Mouse (Mus musculus) CH12.LX (cell line): Measurements from ENCODE around the gene Wasl. TPM values are rescaled to one million over a fixed set of nuclear protein-coding genes. Genes with fewer than 3 reads are reported as not detected.

Experiments used
- DNase-seq: peaks from one replicate; pipeline ENCODE4 v3.0.0-alpha.2; 2013; ENCODE audit errors: extremely low read depth
- H3K27ac ChIP-seq: 2 replicates; pipeline ENCODE4 v1.5.1; 2012; ENCODE audit warnings: low read depth, mild to moderate bottlenecking, control low read depth, moderate library complexity; ENCODE audit not compliant: insufficient read depth
- H3K27me3 ChIP-seq: replicated peaks from 2 replicates; pipeline ENCODE3; 2012; ENCODE audit warnings: inconsistent platforms
- H3K36me3 ChIP-seq, 2 experiments: replicated peaks in 1 of 2; 2 replicates each; pipeline versions ENCODE3 to v1.6.1; 2012; ENCODE audit warnings: inconsistent platforms in 1 of 2, low read length in 1 of 2, mild to moderate bottlenecking in 1 of 2, mixed read lengths in 1 of 2, moderate library complexity in 1 of 2; ENCODE audit not compliant: control insufficient read depth in 1 of 2, insufficient read depth in 1 of 2
- H3K4me1 ChIP-seq, 2 experiments: 2 replicates each; pipeline ENCODE4 v1.6.1; 2012; ENCODE audit warnings: inconsistent platforms in 1 of 2, moderate library complexity in 1 of 2; ENCODE audit not compliant: insufficient read depth in 2 of 2, control insufficient read depth in 1 of 2
- H3K4me2 ChIP-seq: 2 replicates; pipeline ENCODE4 v1.6.1; 2012; ENCODE audit warnings: low read depth, mild to moderate bottlenecking, control low read depth; ENCODE audit not compliant: poor library complexity, insufficient read depth, severe bottlenecking
- H3K4me3 ChIP-seq, 3 experiments: fragments of 150-350 bp in 1 of 3; sonication (generic) in 1 of 3; replicated peaks in 1 of 3; 2 replicates each; pipeline versions ENCODE3 to v1.5.1; 2011 to 2012; ENCODE audit warnings: low read depth in 2 of 3, low read length in 2 of 3, mild to moderate bottlenecking in 2 of 3, moderate library complexity in 2 of 3, control low read depth in 1 of 3, improper control_type of control experiment in 1 of 3, inconsistent platforms in 1 of 3, mixed read lengths in 1 of 3; ENCODE audit not compliant: poor library complexity in 1 of 3
- H3K79me2 ChIP-seq: replicated peaks from 2 replicates; pipeline ENCODE4 v1.6.1; 2012; ENCODE audit warnings: mild to moderate bottlenecking, moderate library complexity; ENCODE audit not compliant: control insufficient read depth, poor library complexity, insufficient read depth, severe bottlenecking; ENCODE audit errors: extremely low read depth
- H3K9ac ChIP-seq: 2 replicates; pipeline ENCODE4 v1.6.1; 2012; ENCODE audit warnings: low read depth, mild to moderate bottlenecking, control low read depth, moderate library complexity; ENCODE audit not compliant: insufficient read depth
- H3K9me3 ChIP-seq: replicated peaks from 2 replicates; pipeline ENCODE3; 2012; ENCODE audit warnings: low read length, inconsistent platforms, mixed read lengths
- BHLHE40 ChIP-seq: IDR thresholded peaks from 2 replicates; pipeline ENCODE4 v1.6.1; 2011; ENCODE audit warnings: mild to moderate bottlenecking, low read depth, low read length, improper control_type of control experiment
- CHD1 ChIP-seq: IDR thresholded peaks from 2 replicates; pipeline ENCODE4 v1.6.1; 2012; ENCODE audit warnings: low read depth, low read length, improper control_type of control experiment, inconsistent platforms
- CHD2 ChIP-seq: IDR thresholded peaks from 2 replicates; pipeline ENCODE4 v1.6.1; 2011; ENCODE audit warnings: low read length, improper control_type of control experiment
- CTCF ChIP-seq, 2 experiments: IDR thresholded peaks in 1 of 2; conservative IDR thresholded peaks in 1 of 2; 2 replicates each; pipeline ENCODE4 v1.5.1; 2011 to 2012; ENCODE audit warnings: low read depth in 2 of 2, low read length in 2 of 2, improper control_type of control experiment in 1 of 2, inconsistent platforms in 1 of 2, mild to moderate bottlenecking in 1 of 2, moderate library complexity in 1 of 2
- ELF1 ChIP-seq: IDR thresholded peaks from 2 replicates; pipeline ENCODE4 v1.6.1; 2014; ENCODE audit warnings: low read depth, mild to moderate bottlenecking, inconsistent platforms, low read length, improper control_type of control experiment
- EP300 ChIP-seq: IDR thresholded peaks from 2 replicates; pipeline ENCODE4 v1.6.1; 2011; ENCODE audit warnings: low read length, improper control_type of control experiment
- ETS1 ChIP-seq: conservative IDR thresholded peaks from 2 replicates; pipeline ENCODE4 v1.6.1; 2012; ENCODE audit warnings: low read depth, mild to moderate bottlenecking, inconsistent platforms, low read length, improper control_type of control experiment, moderate library complexity
- GABPA ChIP-seq: IDR thresholded peaks from 2 replicates; pipeline ENCODE4 v1.6.1; 2012; ENCODE audit warnings: low read depth, low read length, improper control_type of control experiment, inconsistent platforms; ENCODE audit not compliant: insufficient replicate concordance
- KAT2A ChIP-seq: IDR thresholded peaks from 2 replicates; pipeline ENCODE4 v1.6.1; 2012; ENCODE audit warnings: low read length, improper control_type of control experiment, inconsistent platforms; ENCODE audit not compliant: insufficient replicate concordance
- MAFK ChIP-seq: IDR thresholded peaks from 2 replicates; pipeline ENCODE4 v1.6.1; 2011; ENCODE audit warnings: low read length, improper control_type of control experiment; ENCODE audit not compliant: insufficient replicate concordance
- MAZ ChIP-seq: IDR thresholded peaks from 2 replicates; pipeline ENCODE4 v1.6.1; 2012; ENCODE audit warnings: low read depth, mild to moderate bottlenecking, inconsistent platforms, low read length, improper control_type of control experiment, moderate library complexity
- MEF2A ChIP-seq: IDR thresholded peaks from 2 replicates; pipeline ENCODE4 v1.6.1; 2014; ENCODE audit warnings: low read depth, mild to moderate bottlenecking, inconsistent platforms, low read length, improper control_type of control experiment, borderline replicate concordance
- NELFE ChIP-seq: IDR thresholded peaks from 2 replicates; pipeline ENCODE4 v1.6.1; 2011; ENCODE audit warnings: low read depth, low read length, improper control_type of control experiment
- NRF1 ChIP-seq: IDR thresholded peaks from 2 replicates; pipeline ENCODE4 v1.6.1; 2014; ENCODE audit warnings: low read depth, mild to moderate bottlenecking, inconsistent platforms, low read length, improper control_type of control experiment, moderate library complexity
- POLR2A ChIP-seq: IDR thresholded peaks from 2 replicates; pipeline ENCODE4 v1.6.1; 2011; ENCODE audit warnings: low read depth, mild to moderate bottlenecking, improper control_type of control experiment, low read length
- RAD21 ChIP-seq: IDR thresholded peaks from 2 replicates; pipeline ENCODE4 v1.6.1; 2011; ENCODE audit warnings: low read depth, mild to moderate bottlenecking, low read length, improper control_type of control experiment, moderate library complexity
- RCOR1 ChIP-seq: conservative IDR thresholded peaks from 2 replicates; pipeline ENCODE4 v1.6.1; 2012; ENCODE audit warnings: low read depth, mild to moderate bottlenecking, inconsistent platforms, low read length, improper control_type of control experiment
- TCF12 ChIP-seq: IDR thresholded peaks from 2 replicates; pipeline ENCODE4 v1.6.1; 2014; ENCODE audit warnings: low read depth, mild to moderate bottlenecking, inconsistent platforms, low read length, improper control_type of control experiment
- UBTF ChIP-seq: IDR thresholded peaks from 2 replicates; pipeline ENCODE4 v1.6.1; 2012; ENCODE audit warnings: low read depth, mild to moderate bottlenecking, inconsistent platforms, low read length, improper control_type of control experiment, moderate library complexity
- USF1 ChIP-seq: IDR thresholded peaks from 2 replicates; pipeline ENCODE4 v1.6.1; 2014; ENCODE audit warnings: low read depth, mild to moderate bottlenecking, inconsistent platforms, low read length, improper control_type of control experiment
- USF2 ChIP-seq: conservative IDR thresholded peaks from 2 replicates; pipeline ENCODE4 v1.6.1; 2011; ENCODE audit warnings: low read depth, low read length, improper control_type of control experiment
- ZKSCAN1 ChIP-seq: IDR thresholded peaks from 2 replicates; pipeline ENCODE4 v1.6.1; 2012; ENCODE audit warnings: low read depth, inconsistent platforms, low read length, improper control_type of control experiment, borderline replicate concordance
- ZMIZ1 ChIP-seq: IDR thresholded peaks from 2 replicates; pipeline ENCODE4 v1.6.1; 2012; ENCODE audit warnings: low read depth, mild to moderate bottlenecking, inconsistent platforms, low read length, improper control_type of control experiment
- ZNF384 ChIP-seq: IDR thresholded peaks from 2 replicates; pipeline ENCODE4 v1.6.1; 2012; ENCODE audit warnings: low read depth, low read length, improper control_type of control experiment, inconsistent platforms
- dilution Hi-C: fragments of 300-500 bp; cut with MboI; formaldehyde crosslinking; loops from 2 replicates; pipeline ENCODE4 v1.14.3; 2020; ENCODE audit warnings: low sequenced_read_pairs; ENCODE audit not compliant: extremely low pct_unique_long_range_greater_than_20kb, extremely low pct_ligation_motif_present
- in situ Hi-C: fragments of 300-500 bp; cut with MboI; formaldehyde crosslinking; loops from 3 replicates; pipeline ENCODE4 v1.14.3; 2019; ENCODE audit warnings: low sequenced_read_pairs, low pct_ligation_motif_present, low pct_unique_long_range_greater_than_20kb, mixed read lengths
- polyA plus RNA-seq: library from polyadenylated mRNA; unstranded; fragments of >175 nt; gene quantifications from 2 replicates; pipeline ENCODE4 v1.2.1, GENCODE M21; 2012; ENCODE audit warnings: low read depth; ENCODE audit not compliant: insufficient read length
- total RNA-seq, 2 experiments: library from RNA; depleted of rRNA; stranded (reverse); fragments of 300-350 nt in 1 of 2; fragments of >200 nt in 1 of 2; gene quantifications; 2 replicates each; pipeline ENCODE4 v1.2.3; 2012 to 2014

Gene Wasl
- total and polyA plus RNA-seq, 3 experiments: 3.9 to 8.4 (median 7.6) TPM

- H3K36me3 ChIP-seq: no peaks in the 10 kb centered on the region
- DNase-seq: no peak
- H3K79me2 ChIP-seq: no peaks in the 10 kb centered on the region
- H3K4me3 ChIP-seq: no peak overlapping the region
- dilution Hi-C loops: no loop called here
- peaks cover 3 to 12% of the 10 kb centered on the region in 2 experiments; a peak in 3 of 4 replicates for H3K4me1 ChIP-seq
- no peak overlapping the region for H3K4me2 ChIP-seq
- H3K9me3 ChIP-seq: no peaks in the 10 kb centered on the region
- H3K27ac ChIP-seq: no peak overlapping the region
- H3K27me3 ChIP-seq: no peaks in the 10 kb centered on the region
- in situ Hi-C loops: no loop called here
- no peak for TF ChIP-seq ZMIZ1
- TF ChIP-seq NRF1: no peak
- no peak for TF ChIP-seq KAT2A
- no peak for TF ChIP-seq ETS1
- TF ChIP-seq ZKSCAN1: no peak
- no peak for TF ChIP-seq MAFK
- no peak for TF ChIP-seq TCF12
- TF ChIP-seq CHD2: no peak
- no peak for TF ChIP-seq BHLHE40
- TF ChIP-seq POLR2A: no peak
- TF ChIP-seq ELF1: no peak
- no peak for TF ChIP-seq ZNF384
- no peak for TF ChIP-seq USF2
- TF ChIP-seq, all 38 proteins: peak for 0
- no peak overlapping the region for H3K9ac ChIP-seq
Measured at GRCm38 (mm10) chr6:24601668-24602067, 63.1 kb downstream of the Wasl start.

- no peak for TF ChIP-seq RAD21
- no peak for TF ChIP-seq USF2
- no peak for TF ChIP-seq UBTF
- TF ChIP-seq MAZ: no peak
- TF ChIP-seq USF1: no peak
- no peak for TF ChIP-seq RCOR1
- TF ChIP-seq NELFE: no peak
- TF ChIP-seq ZMIZ1: no peak
- no peak for TF ChIP-seq GABPA
- no peak for TF ChIP-seq CHD1
- no peak for TF ChIP-seq MEF2A
- no peak for TF ChIP-seq MAFK
- TF ChIP-seq CTCF (conservative IDR thresholded peaks at IDR 0.05 in 1 of 2, IDR thresholded peaks at IDR 0.05 in 1 of 2; ENCODE audit: low read depth in 2 of 2, low read length in 2 of 2): no peak
- no peak for TF ChIP-seq EP300
- H3K9me3 ChIP-seq: no peaks in the 10 kb centered on the region
- H3K79me2 ChIP-seq: no peaks in the 10 kb centered on the region
- H3K9ac ChIP-seq: no peak overlapping the region
- peaks cover 3 to 12% of the 10 kb centered on the region in 2 experiments; a peak in 3 of 4 replicates for H3K4me1 ChIP-seq
- no peaks in the 10 kb centered on the region for H3K36me3 ChIP-seq
- H3K27me3 ChIP-seq: no peaks in the 10 kb centered on the region
- no peak for DNase-seq
- H3K4me3 ChIP-seq: no peak overlapping the region
- dilution Hi-C loops (no loop called here), in situ Hi-C loops (no loop called here)
- H3K27ac ChIP-seq: no peak overlapping the region
- no peak overlapping the region for H3K4me2 ChIP-seq
Measured at GRCm38 (mm10) chr6:24600726-24601125, 64.1 kb downstream of the Wasl start.
